Comparison of ENCODE assay signal across 9 mouse cellular contexts in the genomic region with DNA sequence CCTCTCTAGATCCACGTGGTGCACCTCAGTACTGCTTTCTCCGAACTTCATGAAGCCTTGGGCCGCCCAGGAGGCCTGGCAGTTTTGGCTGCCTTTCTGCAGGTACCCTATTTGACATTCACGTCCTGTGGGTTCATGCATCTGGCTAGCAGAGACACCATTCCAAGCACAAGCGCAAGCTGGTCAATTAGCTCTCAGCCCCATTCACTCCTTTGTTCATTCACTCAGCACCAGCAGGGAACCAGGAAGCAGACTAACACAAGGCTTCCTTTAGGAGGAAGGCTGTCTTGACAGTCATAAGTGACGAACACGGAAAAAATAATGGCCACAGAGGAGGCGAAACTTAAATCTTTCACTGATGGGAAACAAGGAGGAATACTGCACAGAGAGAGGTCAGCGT. TPM values are rescaled to one million over a fixed set of nuclear protein-coding genes. Genes with fewer than 3 reads are reported as not detected.
DNase-seq lines count a peak whose midpoint lies in the region; ATAC-seq lines count a peak whose summit lies in the region.
"Had no signal": no experiment of that assay in that cellular context is flagged by ENCODE, and none has a peak within 500 bp of the region (broad histone marks: within the 10 kb centered on the region; RNA-seq: fewer than 3 reads in every experiment).

No protein-coding gene starts in this region.

- peak overlapping the region; percentile 76 for H3K9ac ChIP-seq in heart, embryonic 14.5 days (ENCODE audit: low read length)
- no peak overlapping the region for H3K9ac ChIP-seq in hindbrain, embryonic 11.5 days (ENCODE audit: low read depth, low read length)

- peaks cover 12 to 21% of the 10 kb centered on the region in 2 experiments for H3K4me1 ChIP-seq in heart, embryonic 14.5 days (ENCODE audit: control insufficient read depth in 2 of 2, insufficient read depth in 2 of 2, low read length in 2 of 2)
- 0 out of 2 replicates have a peak, but pooled peaks cover 4% of the 10 kb centered on the region for H3K4me1 ChIP-seq in hindbrain, embryonic 11.5 days (replicated peaks; ENCODE audit: control insufficient read depth, insufficient read depth, low read length)
- peaks cover 58% of the 10 kb centered on the region for H3K4me1 ChIP-seq in megakaryocyte, embryonic 14.5 days

- ATAC-seq in heart, embryonic 14.5 days (ENCODE audit: insufficient number of reproducible peaks, insufficient read depth, low FRiP score, low read depth): no peak
- ATAC-seq in hindbrain, embryonic 11.5 days (ENCODE audit: low FRiP score): no peak
- ATAC-seq in CD4-positive, CD25-positive, alpha-beta regulatory T cell, adult 4 months: no peak

- no peaks in the 10 kb centered on the region for H3K36me3 ChIP-seq in heart, embryonic 14.5 days (ENCODE audit: control insufficient read depth, insufficient read depth, low read length)
- H3K36me3 ChIP-seq in hindbrain, embryonic 11.5 days (ENCODE audit: control insufficient read depth, insufficient read depth, low read length): no peaks in the 10 kb centered on the region
- H3K36me3 ChIP-seq in megakaryocyte, embryonic 14.5 days (replicated peaks; ENCODE audit: low read length): peaks cover 25% of the 10 kb centered on the region

- peak overlapping the region; percentile 55 to 74 for H3K4me3 ChIP-seq in heart, embryonic 14.5 days (ENCODE audit: control insufficient read depth in 1 of 2, insufficient read depth in 1 of 2, low read depth in 1 of 2, low read length in 2 of 2)
- no peak overlapping the region for H3K4me3 ChIP-seq in hindbrain, embryonic 11.5 days (ENCODE audit: low read depth, low read length)
- H3K4me3 ChIP-seq in megakaryocyte, embryonic 14.5 days (replicated peaks): peak overlapping the region; percentile 94

- H3K4me2 ChIP-seq in heart, embryonic 14.5 days (ENCODE audit: low read length): peak overlapping the region; percentile 91
- peak overlapping the region; percentile 48; the same call in 1 of the 2 replicates for H3K4me2 ChIP-seq in hindbrain, embryonic 11.5 days (replicated peaks; ENCODE audit: low read depth, low read length)

- H3K27ac ChIP-seq in heart, embryonic 14.5 days (replicated peaks in 1 of 2; ENCODE audit: control insufficient read depth in 1 of 2, insufficient read depth in 1 of 2, low read depth in 2 of 2, low read length in 2 of 2): no peak overlapping the region
- no peak overlapping the region for H3K27ac ChIP-seq in hindbrain, embryonic 11.5 days (ENCODE audit: low read depth, low read length)

- H3K27me3 ChIP-seq in heart, embryonic 14.5 days (ENCODE audit: control insufficient read depth, insufficient read depth, low read length): no peaks in the 10 kb centered on the region
- peaks cover 4% of the 10 kb centered on the region; the same call in 1 of the 2 replicates for H3K27me3 ChIP-seq in hindbrain, embryonic 11.5 days (ENCODE audit: control insufficient read depth, insufficient read depth, low read length)
- H3K27me3 ChIP-seq in megakaryocyte, embryonic 14.5 days (replicated peaks): peaks cover 5% of the 10 kb centered on the region

- WGBS in heart, embryonic 14.5 days: 36% methylated on average over 9 of the region's 9 CpGs
- 23% methylated on average over 9 of the region's 9 CpGs for WGBS in hindbrain, embryonic 11.5 days

- no peaks in the 10 kb centered on the region for H3K9me3 ChIP-seq in heart, embryonic 14.5 days (ENCODE audit: control insufficient read depth, low read length)
- H3K9me3 ChIP-seq in hindbrain, embryonic 11.5 days (ENCODE audit: control insufficient read depth, low read length): no peaks in the 10 kb centered on the region
- no peaks in the 10 kb centered on the region for H3K9me3 ChIP-seq in megakaryocyte, embryonic 14.5 days

- DNase-seq in heart, adult 11 months: no peak
- DNase-seq in Muller cell, postnatal 12 days (ENCODE audit: inconsistent ontology term): peak; percentile 42
- no peak for DNase-seq in hindbrain, embryonic 11.5 days (ENCODE audit: low spot score)
- no peak for DNase-seq in left cerebral cortex, adult 18-20 months (ENCODE audit: low spot score in 2 of 2)
- no peak for DNase-seq in layer of hippocampus, adult 8-10 months (ENCODE audit: low spot score in 2 of 2)

RNA-seq across cellular contexts. Expression of a gene that starts 2.3 kb away (rescaled TPM):
- 2.1 and 2.4 TPM in 2 replicates for polyA plus RNA-seq in heart, embryonic 14.5 days (2014; fragmentation: Nextera tagmentation; extraction: Ambion mirVana)
- 0.64 and 0.79 TPM in 2 replicates for polyA plus RNA-seq in hindbrain, embryonic 11.5 days (2014; fragmentation: Nextera tagmentation; extraction: Ambion mirVana)
- polyA plus RNA-seq in megakaryocyte, embryonic 14.5 days (2012; ENCODE audit: insufficient read depth, low replicate concordance): 1.4 and 11.2 TPM in 2 replicates
- total RNA-seq in left cerebral cortex, adult 18-20 months (2021): 1 to 10 TPM in 1 of 2 experiments, under 1 TPM in 1; 0.42 to 1.8 TPM
- under 1 TPM in 1 of 4 experiments, not detected in 3; 0.65 TPM for total RNA-seq in layer of hippocampus, adult 8-10 months (2022)
- 1 to 10 TPM in 1 of 2 experiments, under 1 TPM in 1; 0.32 to 1.5 TPM for polyA plus RNA-seq in CD4-positive, CD25-positive, alpha-beta regulatory T cell, adult 4 months (2017; shearing (Covaris generic))
- total RNA-seq: CH12.LX had no signal

RNA-seq across cellular contexts. Expression of a gene that starts 9.6 kb away (rescaled TPM):
- 28.7 and 31.0 TPM in 2 replicates for polyA plus RNA-seq in heart, embryonic 14.5 days (2014; fragmentation: Nextera tagmentation; extraction: Ambion mirVana)
- polyA plus RNA-seq in hindbrain, embryonic 11.5 days (2014; fragmentation: Nextera tagmentation; extraction: Ambion mirVana): 34.8 and 37.6 TPM in 2 replicates
- polyA plus RNA-seq in megakaryocyte, embryonic 14.5 days (2012; ENCODE audit: insufficient read depth, low replicate concordance): 9.6 and 20.9 TPM in 2 replicates
- total RNA-seq in left cerebral cortex, adult 18-20 months (2021): 1 to 10 TPM in 1 of 2 experiments, under 1 TPM in 1; 0.21 to 1.8 TPM
- total RNA-seq in layer of hippocampus, adult 8-10 months (2022): 1 to 10 TPM in 1 of 4 experiments, not detected in 3; 1.0 TPM
- 1 to 10 TPM; 4.9 to 8.3 TPM for polyA plus RNA-seq in CD4-positive, CD25-positive, alpha-beta regulatory T cell, adult 4 months (2017; shearing (Covaris generic))

RNA-seq across cellular contexts. Expression of a gene that starts 14.5 kb away (rescaled TPM):
- 142 and 159 TPM in 2 replicates for polyA plus RNA-seq in heart, embryonic 14.5 days (2014; fragmentation: Nextera tagmentation; extraction: Ambion mirVana)
- polyA plus RNA-seq in hindbrain, embryonic 11.5 days (2014; fragmentation: Nextera tagmentation; extraction: Ambion mirVana): 63.7 and 67.2 TPM in 2 replicates
- 4.7 TPM in 1 of 2 replicates, not detected in the other for polyA plus RNA-seq in megakaryocyte, embryonic 14.5 days (2012; ENCODE audit: insufficient read depth, low replicate concordance)
- total RNA-seq in left cerebral cortex, adult 18-20 months (2021): 1 to 10 TPM; 8.4 to 9.9 TPM
- 1 to 10 TPM; 6.7 to 9.4 (median 9.0) TPM for total RNA-seq in layer of hippocampus, adult 8-10 months (2022)
- polyA plus RNA-seq in CD4-positive, CD25-positive, alpha-beta regulatory T cell, adult 4 months (2017; shearing (Covaris generic)): not detected

RNA-seq across cellular contexts. Expression of a gene that starts 16.4 kb away (rescaled TPM):
- polyA plus RNA-seq in heart, embryonic 14.5 days (2014; fragmentation: Nextera tagmentation; extraction: Ambion mirVana): 76.5 and 85.8 TPM in 2 replicates
- 49.1 and 55.4 TPM in 2 replicates for polyA plus RNA-seq in hindbrain, embryonic 11.5 days (2014; fragmentation: Nextera tagmentation; extraction: Ambion mirVana)
- 74.6 and 104 TPM in 2 replicates for polyA plus RNA-seq in megakaryocyte, embryonic 14.5 days (2012; ENCODE audit: insufficient read depth, low replicate concordance)
- total RNA-seq in left cerebral cortex, adult 18-20 months (2021): 10 to 100 TPM; 29.9 to 30.0 TPM
- total RNA-seq in layer of hippocampus, adult 8-10 months (2022): 10 to 100 TPM; 22.1 to 30.0 (median 27.6) TPM
- 10 to 100 TPM; 64.0 to 76.0 TPM for polyA plus RNA-seq in CD4-positive, CD25-positive, alpha-beta regulatory T cell, adult 4 months (2017; shearing (Covaris generic))

RNA-seq across cellular contexts. Expression of a gene that starts 25.6 kb away (rescaled TPM):
- polyA plus RNA-seq in heart, embryonic 14.5 days (2014; fragmentation: Nextera tagmentation; extraction: Ambion mirVana): not detected in 2 replicates
- polyA plus RNA-seq in hindbrain, embryonic 11.5 days (2014; fragmentation: Nextera tagmentation; extraction: Ambion mirVana): not detected in 2 replicates
- polyA plus RNA-seq in megakaryocyte, embryonic 14.5 days (2012; ENCODE audit: insufficient read depth, low replicate concordance): 3.9 TPM in 1 of 2 replicates, not detected in the other
- total RNA-seq in left cerebral cortex, adult 18-20 months (2021): not detected
- not detected for total RNA-seq in layer of hippocampus, adult 8-10 months (2022)
- 100 to 1,000 TPM; 144 to 199 TPM for polyA plus RNA-seq in CD4-positive, CD25-positive, alpha-beta regulatory T cell, adult 4 months (2017; shearing (Covaris generic))

Comparison
In these comparisons a context has a peak if more than half of its experiments do, and no peak if none do; other contexts are left out.
1. RNA of a gene that starts 14.5 kb away (polyA plus RNA-seq): 142 to 159 TPM in heart, embryonic 14.5 days and 63.7 to 67.2 TPM in hindbrain, embryonic 11.5 days; 4.7 TPM in megakaryocyte, embryonic 14.5 days and not detected in CD4-positive, CD25-positive, alpha-beta regulatory T cell, adult 4 months; every median in the first group is over 10 times any median in the second.